Mouse (Mus musculus): ENCODE results near the gene Eif5a2. TPM values are rescaled to one million over a fixed set of nuclear protein-coding genes. Genes with fewer than 3 reads are reported as not detected.
"Not testable (repeated sequence)": the region's sequence is repeated elsewhere in the genome, so short reads cannot be mapped to it uniquely, and the experiment has no call there.

Eif5a2 gene
- 9.4 and 9.6 TPM in 2 replicates for polyA plus RNA-seq (2016; fragmentation: Nextera tagmentation; extraction: Ambion mirVana)

DNA sequence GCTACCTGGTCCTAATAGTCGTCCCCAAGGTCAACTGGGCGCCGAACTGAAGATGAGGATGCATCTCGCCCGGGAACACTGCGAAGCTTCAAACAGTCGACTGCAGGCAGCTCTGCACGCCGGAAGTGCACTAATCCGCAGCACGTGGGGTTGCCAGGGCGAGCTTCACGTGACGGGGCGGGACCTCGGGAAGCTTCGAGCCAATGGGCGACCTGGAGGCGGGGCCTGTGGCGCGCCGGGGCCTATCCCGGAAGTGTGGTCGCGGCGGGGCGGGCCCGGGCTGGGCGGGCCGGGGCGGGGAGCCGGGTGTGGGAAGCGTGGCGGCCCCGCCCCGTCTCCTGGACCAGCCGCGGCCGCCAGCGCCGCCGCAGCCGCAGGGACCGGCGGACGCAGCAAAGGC, at the start of gene Eif5a2:
Gene Eif5a2 (plus strand): TSS at position 283 of the 400 bp plus-strand sequence.
- H3K27ac ChIP-seq: peak within 1 kb of the TSS; percentile 61
- peaks cover 45% of the 10 kb centered on the region for H3K4me1 ChIP-seq
- H3K9me3 ChIP-seq (replicated peaks): no peaks in the 10 kb centered on the region
- peak within 1 kb of the TSS; percentile 98 for H3K4me2 ChIP-seq
- WGBS (ENCODE audit: insufficient replicate concordance): 2% methylated on average over 31 of the region's 46 CpGs
- no peaks in the 10 kb centered on the region for H3K27me3 ChIP-seq (replicated peaks)
- H3K4me3 ChIP-seq: peak within 1 kb of the TSS; percentile 84
- peak within 1 kb of the TSS; percentile 85 for H3K9ac ChIP-seq
- ATAC-seq: peak; percentile 94
- 0 out of 2 replicates have a peak, but pooled peaks cover 4% of the 10 kb centered on the region for H3K36me3 ChIP-seq

DNA sequence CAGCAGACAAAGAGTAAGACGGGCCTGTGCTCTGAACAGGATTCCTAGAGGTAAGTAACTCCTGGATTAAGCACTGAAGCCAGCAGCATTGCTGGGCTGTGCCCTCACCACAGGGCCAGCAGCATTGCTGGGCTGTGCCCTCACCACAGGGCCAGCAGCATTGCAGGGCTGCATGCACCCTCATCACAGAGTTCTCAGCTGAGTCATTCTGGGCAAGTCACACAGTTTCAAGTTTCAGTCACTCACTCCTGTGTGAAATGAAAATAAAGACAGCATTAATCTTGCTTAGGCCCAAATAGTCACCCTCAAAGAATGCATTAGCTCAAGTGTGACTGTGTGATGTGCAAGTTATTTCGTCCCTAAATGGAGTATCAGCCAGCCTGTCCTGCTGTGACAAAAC, 46.4 kb upstream of the Eif5a2 start:
- H3K4me2 ChIP-seq: no peak overlapping the region
- no peaks in the 10 kb centered on the region for H3K9me3 ChIP-seq (replicated peaks)
- no peaks in the 10 kb centered on the region for H3K4me1 ChIP-seq
- H3K36me3 ChIP-seq: no peaks in the 10 kb centered on the region
- no peak overlapping the region for H3K27ac ChIP-seq
- H3K4me3 ChIP-seq: no peak overlapping the region
- no peaks in the 10 kb centered on the region for H3K27me3 ChIP-seq (replicated peaks)
- ATAC-seq: no peak
- no peak overlapping the region for H3K9ac ChIP-seq
- 61% methylated on average over 2 of the region's 2 CpGs for WGBS (ENCODE audit: insufficient replicate concordance)

DNA sequence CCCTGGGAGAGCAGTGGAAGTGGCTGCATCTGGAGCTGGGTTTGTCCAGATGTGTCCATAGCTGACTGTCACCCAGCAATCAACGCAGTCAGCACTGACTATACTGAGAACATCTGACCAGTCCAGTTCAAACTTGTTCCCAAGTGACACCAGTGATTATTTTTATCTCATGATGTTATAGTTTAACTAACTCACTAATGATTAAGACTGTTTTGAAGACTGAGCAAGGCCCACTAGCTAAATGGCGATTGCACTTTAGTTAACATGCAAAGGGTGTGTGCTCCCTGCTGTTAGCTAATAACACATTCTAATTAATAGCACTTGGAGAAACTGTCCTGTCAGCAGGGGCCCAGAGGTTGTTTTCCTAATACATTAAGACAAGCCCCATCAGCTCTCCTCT, 44.1 kb upstream of the Eif5a2 start:
- no peak for ATAC-seq
- Histone ChIP-seq H3K27ac (no peak overlapping the region), H3K4me3 (no peak overlapping the region), H3K9ac (no peak overlapping the region), H3K27me3 (replicated peaks) (no peaks in the 10 kb centered on the region), H3K4me1 (no peaks in the 10 kb centered on the region), H3K36me3 (no peaks in the 10 kb centered on the region), H3K9me3 (replicated peaks) (no peaks in the 10 kb centered on the region), H3K4me2 (no peak overlapping the region)
- 63% methylated on average over 2 of the region's 2 CpGs for WGBS (ENCODE audit: insufficient replicate concordance)

DNA sequence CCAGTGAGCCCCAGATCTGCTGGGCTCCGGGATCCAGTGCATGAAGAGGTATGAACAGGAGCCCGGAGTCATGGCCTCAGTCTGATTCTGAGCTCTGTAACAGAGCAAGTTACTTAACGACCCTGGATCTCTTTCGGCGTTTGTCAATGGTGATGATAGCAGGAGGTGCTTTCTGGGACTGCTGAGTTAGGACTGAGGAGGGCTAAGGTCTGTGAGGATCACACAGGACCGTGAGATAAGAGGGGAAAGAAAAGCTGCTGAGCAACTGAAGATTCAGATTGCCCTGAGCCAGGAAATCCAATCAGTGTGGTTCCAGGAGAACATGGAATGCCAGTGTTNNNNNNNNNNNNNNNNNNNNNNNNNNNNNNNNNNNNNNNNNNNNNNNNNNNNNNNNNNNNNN, 40.7 kb upstream of the Eif5a2 start:
- WGBS (ENCODE audit: insufficient replicate concordance): 39% methylated on average over 6 of the region's 6 CpGs

DNA sequence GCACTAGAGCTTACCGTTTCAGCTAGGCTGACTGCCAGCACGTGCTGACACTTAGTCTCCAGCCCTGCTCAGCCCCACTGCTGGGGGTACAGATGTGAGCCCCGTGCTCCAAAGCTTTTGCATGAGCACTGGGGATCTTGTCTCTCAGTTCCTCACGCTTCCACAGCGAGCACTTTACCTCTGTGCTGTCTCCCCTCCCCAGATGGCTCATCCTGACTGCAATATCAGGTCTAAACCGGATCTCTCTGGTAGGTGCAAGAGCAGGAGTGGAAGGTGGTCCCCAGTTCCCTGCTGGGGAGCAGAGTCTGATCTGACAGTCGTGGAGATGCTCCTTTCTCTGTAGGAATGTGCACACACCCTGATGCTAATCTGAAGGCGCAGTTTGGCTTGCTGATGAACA, 37.8 kb upstream of the Eif5a2 start:
- Histone ChIP-seq H3K27ac (no peak overlapping the region), H3K27me3 (replicated peaks) (no peaks in the 10 kb centered on the region), H3K4me2 (no peak overlapping the region), H3K4me3 (no peak overlapping the region), H3K9ac (no peak overlapping the region), H3K36me3 (no peaks in the 10 kb centered on the region), H3K9me3 (replicated peaks) (no peaks in the 10 kb centered on the region), H3K4me1 (no peaks in the 10 kb centered on the region)
- 47% methylated on average over 8 of the region's 8 CpGs for WGBS (ENCODE audit: insufficient replicate concordance)
- no peak for ATAC-seq

More for the DNA sequence above, 40.7 kb upstream of the Eif5a2 start:
- no peak overlapping the region for H3K4me2 ChIP-seq
- no peak overlapping the region for H3K9ac ChIP-seq
- no peaks in the 10 kb centered on the region for H3K4me1 ChIP-seq
- H3K27me3 ChIP-seq (replicated peaks): no peaks in the 10 kb centered on the region
- H3K9me3 ChIP-seq (replicated peaks): no peaks in the 10 kb centered on the region
- H3K36me3 ChIP-seq: no peaks in the 10 kb centered on the region
- H3K4me3 ChIP-seq: no peak overlapping the region
- ATAC-seq: no peak
- no peak overlapping the region for H3K27ac ChIP-seq

DNA sequence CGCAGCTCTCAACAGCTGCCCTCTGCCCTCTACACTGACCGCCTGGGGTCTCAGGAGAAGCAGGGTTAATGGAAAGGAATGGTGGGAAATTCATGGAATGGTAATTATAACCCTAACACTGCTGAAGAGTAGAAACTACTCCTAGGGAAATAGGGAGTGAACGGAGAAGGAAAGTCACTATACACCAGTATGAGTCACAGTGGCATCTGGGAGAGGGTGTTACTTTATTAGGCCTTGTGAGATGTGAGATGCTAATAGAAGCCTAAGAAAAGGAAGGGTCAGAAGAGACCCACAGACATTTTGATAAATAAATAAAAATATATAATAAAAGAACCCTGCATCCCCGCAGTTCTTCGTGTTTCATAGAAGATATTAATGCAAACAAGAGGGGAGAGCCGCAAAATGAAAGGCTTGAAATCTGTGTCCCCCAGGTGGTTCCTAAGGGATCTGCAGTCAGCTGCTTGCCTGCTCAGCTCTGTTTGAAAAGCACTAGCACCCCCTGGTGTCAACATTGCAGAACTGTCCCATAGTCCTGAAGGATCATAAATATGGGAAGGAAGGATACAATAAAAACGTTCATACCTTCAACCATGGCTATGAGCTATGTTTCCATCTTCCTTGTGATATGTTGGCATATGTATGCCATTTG, 35.1 kb upstream of the Eif5a2 start:
- H3K9ac ChIP-seq: no peak overlapping the region
- H3K9me3 ChIP-seq (replicated peaks): no peaks in the 10 kb centered on the region
- H3K27ac ChIP-seq: no peak overlapping the region
- H3K27me3 ChIP-seq (replicated peaks): no peaks in the 10 kb centered on the region
- H3K4me3 ChIP-seq: no peak overlapping the region
- H3K4me1 ChIP-seq: no peaks in the 10 kb centered on the region
- 34% methylated on average over 7 of the region's 7 CpGs for WGBS (ENCODE audit: insufficient replicate concordance)
- peak; percentile 66; the same call in 1 of the 2 replicates for ATAC-seq
- H3K36me3 ChIP-seq: no peaks in the 10 kb centered on the region
- H3K4me2 ChIP-seq: no peak overlapping the region

DNA sequence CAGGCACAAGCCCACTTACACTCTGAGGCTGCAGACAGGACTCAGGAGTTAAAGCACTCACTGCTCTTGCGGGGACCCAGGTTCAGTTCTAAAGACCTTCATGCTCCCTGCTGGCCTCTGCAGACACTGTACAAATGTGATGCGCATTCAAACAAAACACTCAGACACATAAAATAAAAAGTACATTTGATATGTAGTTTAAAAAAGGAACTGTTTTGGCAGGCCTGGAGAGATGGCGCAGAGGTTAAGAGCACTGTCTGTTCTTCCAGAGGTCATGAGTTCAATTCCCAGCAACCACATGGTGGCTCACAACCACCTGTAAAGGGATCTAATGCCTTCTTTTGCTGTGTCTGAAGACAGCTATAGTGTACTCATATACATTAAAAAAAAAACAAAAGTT, 32.9 kb upstream of the Eif5a2 start:
- WGBS (ENCODE audit: insufficient replicate concordance): 91% methylated on average over 3 of the region's 3 CpGs
- H3K27me3 ChIP-seq (replicated peaks): no peaks in the 10 kb centered on the region
- H3K36me3 ChIP-seq: no peaks in the 10 kb centered on the region
- ATAC-seq: no peak
- H3K9me3 ChIP-seq (replicated peaks): no peaks in the 10 kb centered on the region
- no peak overlapping the region for H3K27ac ChIP-seq
- no peak overlapping the region for H3K4me3 ChIP-seq
- no peak overlapping the region for H3K9ac ChIP-seq
- H3K4me1 ChIP-seq: no peaks in the 10 kb centered on the region
- H3K4me2 ChIP-seq: no peak overlapping the region

DNA sequence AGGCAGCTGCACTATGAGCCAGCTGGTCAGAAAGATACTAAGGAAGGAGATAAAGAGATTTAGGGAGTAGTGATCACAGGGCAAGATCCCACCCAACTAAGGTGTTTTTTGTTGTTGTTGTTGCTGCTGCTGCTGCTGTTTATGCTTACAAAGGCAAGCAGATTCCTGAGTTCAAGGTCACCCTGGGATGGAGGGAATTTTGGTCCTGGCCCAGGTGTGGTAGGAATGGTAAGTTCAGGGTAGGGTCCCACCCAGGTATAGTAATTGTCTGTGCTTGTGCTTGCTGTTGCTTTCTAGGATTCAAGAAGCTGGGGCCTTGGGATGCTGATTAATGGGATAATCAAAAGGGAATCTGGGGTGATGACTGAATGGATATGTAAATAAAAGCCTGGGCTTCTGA, 32.1 kb upstream of the Eif5a2 start:
- ATAC-seq: no peak
- H3K27me3 ChIP-seq (replicated peaks): no peaks in the 10 kb centered on the region
- no peak overlapping the region for H3K9ac ChIP-seq
- no peaks in the 10 kb centered on the region for H3K36me3 ChIP-seq
- H3K27ac ChIP-seq: no peak overlapping the region
- no peaks in the 10 kb centered on the region for H3K9me3 ChIP-seq (replicated peaks)
- no peak overlapping the region for H3K4me2 ChIP-seq
- no peak overlapping the region for H3K4me3 ChIP-seq
- H3K4me1 ChIP-seq: no peaks in the 10 kb centered on the region

DNA sequence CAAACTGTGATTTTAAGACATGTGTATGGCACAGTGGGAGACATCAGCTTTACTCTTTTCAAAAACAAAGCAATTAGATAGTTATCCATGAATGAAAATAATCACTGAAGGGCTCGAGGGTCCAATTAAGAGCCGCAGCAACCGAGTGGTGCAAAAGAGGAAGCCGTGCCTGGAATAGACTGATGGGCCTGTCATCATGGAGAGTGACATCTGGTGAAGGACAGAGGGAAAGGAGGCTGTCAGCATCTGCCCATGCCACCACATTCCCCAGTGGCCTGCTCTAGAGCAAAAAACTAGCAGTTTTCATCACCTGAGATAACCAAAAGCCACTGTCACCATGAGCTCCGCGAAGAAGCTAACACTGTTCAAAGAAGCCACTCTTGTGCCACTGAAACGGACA, 25.6 kb upstream of the Eif5a2 start:
- Histone ChIP-seq H3K27me3 (replicated peaks) (no peaks in the 10 kb centered on the region), H3K9ac (no peak overlapping the region), H3K9me3 (replicated peaks) (no peaks in the 10 kb centered on the region), H3K4me2 (no peak overlapping the region), H3K4me3 (no peak overlapping the region), H3K4me1 (no peaks in the 10 kb centered on the region), H3K36me3 (no peaks in the 10 kb centered on the region), H3K27ac (no peak overlapping the region)
- 63% methylated on average over 7 of the region's 7 CpGs for WGBS (ENCODE audit: insufficient replicate concordance)
- ATAC-seq: no peak

DNA sequence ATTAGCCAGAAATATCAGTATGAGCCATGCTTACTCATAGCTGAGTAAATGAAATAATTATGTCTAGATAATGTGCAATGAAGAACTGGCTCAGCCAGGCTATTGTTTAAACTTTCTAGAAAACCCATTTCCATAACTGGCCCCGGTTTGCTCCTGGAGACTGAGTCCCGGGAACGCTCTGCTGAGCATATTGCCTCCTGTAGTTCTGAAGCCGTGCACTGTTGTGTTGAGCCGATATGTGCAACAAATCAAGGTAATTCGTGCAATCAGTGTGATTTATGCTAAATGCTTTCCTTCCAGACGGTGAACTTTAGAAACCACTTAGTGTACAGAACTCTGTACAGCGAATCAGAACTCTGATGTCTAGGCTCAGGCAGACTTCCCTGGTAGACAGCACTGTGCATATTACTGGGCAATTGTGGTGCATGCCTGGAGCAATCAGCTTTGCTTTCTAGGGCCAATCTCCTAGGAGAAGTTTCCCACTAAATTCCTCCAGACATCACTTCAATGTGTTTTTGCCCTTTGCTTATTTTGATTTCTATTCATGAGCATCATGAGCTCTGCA, 19.8 kb upstream of the Eif5a2 start:
- Histone ChIP-seq H3K4me1 (no peaks in the 10 kb centered on the region), H3K9me3 (replicated peaks) (no peaks in the 10 kb centered on the region), H3K4me3 (no peak overlapping the region), H3K9ac (no peak overlapping the region), H3K27me3 (replicated peaks) (no peaks in the 10 kb centered on the region), H3K27ac (no peak overlapping the region), H3K4me2 (no peak overlapping the region), H3K36me3 (no peaks in the 10 kb centered on the region)
- 72% methylated on average over 8 of the region's 8 CpGs for whole genome bisulfite sequencing (ENCODE audit: insufficient replicate concordance)
- ATAC-seq: no peak

DNA sequence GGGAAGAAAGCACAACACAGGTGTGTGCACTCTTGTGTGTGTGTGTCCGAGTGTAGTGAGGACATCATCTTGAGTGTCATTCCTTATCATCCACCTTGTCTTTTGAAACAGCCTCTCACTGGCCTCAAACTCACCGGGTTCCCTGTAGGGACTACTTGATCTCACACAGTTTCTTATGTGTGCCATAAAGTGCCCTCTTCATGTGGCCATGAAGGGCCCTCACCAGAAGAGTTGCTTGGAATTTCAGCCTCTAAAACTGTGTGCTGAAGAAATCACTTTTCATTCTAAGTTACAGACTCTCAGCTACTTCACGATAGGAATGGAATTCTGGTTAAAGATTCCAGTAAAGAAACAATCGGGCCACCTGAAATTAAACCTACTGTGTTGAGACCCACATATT, 14.1 kb upstream of the Eif5a2 start:
- Histone ChIP-seq H3K9ac (no peak overlapping the region), H3K4me1 (no peaks in the 10 kb centered on the region), H3K4me3 (no peak overlapping the region), H3K4me2 (no peak overlapping the region), H3K36me3 (no peaks in the 10 kb centered on the region), H3K27me3 (replicated peaks) (no peaks in the 10 kb centered on the region), H3K9me3 (replicated peaks) (no peaks in the 10 kb centered on the region), H3K27ac (no peak overlapping the region)
- WGBS (ENCODE audit: insufficient replicate concordance): 70% methylated on average over 4 of the region's 4 CpGs
- ATAC-seq: no peak

DNA sequence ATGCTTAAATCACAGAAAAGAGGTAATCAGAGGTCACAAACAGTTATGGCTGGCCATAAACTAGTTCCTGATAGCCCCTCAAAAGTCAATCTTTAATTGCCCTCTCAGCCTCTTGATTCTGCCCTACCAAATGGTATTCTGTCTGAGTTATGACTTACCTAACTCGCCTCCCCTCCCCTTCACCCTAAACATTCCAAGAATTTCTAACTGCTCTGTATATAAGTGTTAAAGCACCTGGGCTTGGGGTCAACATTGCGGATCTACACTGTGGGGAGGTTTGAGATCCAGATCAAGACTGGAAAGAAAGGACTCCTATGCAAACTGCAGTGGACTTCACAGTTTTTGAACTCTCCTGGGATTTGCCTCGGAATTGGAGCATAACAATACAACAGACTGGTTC, 12.9 kb upstream of the Eif5a2 start:
- H3K4me2 ChIP-seq: no peak overlapping the region
- no peak for ATAC-seq
- H3K36me3 ChIP-seq: no peaks in the 10 kb centered on the region
- H3K4me3 ChIP-seq: no peak overlapping the region
- H3K27ac ChIP-seq: no peak overlapping the region
- H3K27me3 ChIP-seq (replicated peaks): no peaks in the 10 kb centered on the region
- no peaks in the 10 kb centered on the region for H3K4me1 ChIP-seq
- H3K9me3 ChIP-seq (replicated peaks): no peaks in the 10 kb centered on the region
- H3K9ac ChIP-seq: no peak overlapping the region
- WGBS (ENCODE audit: insufficient replicate concordance): 65% methylated on average over 3 of the region's 3 CpGs

DNA sequence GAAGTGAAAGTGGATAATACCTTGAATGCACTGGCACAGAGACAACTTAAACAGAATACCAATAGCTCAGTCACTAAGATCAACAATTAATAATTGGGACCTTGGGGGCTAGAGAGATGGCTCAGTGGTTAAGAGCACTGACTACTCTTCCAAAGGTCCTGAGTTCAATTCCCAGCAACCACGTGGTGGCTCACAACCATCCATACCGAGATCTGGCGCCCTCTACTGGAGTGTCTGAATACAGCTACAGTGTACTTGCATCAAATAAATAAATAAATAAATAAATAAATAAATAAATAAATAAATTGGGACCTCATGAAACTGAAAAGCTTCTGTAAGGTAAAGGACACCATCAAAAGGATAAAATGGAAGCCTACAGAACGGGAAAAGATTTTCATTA, 8.2 kb upstream of the Eif5a2 start:
- not testable (repeated sequence) for H3K27me3 ChIP-seq (replicated peaks); ATAC-seq
- WGBS (ENCODE audit: insufficient replicate concordance): 46% methylated on average over 4 of the region's 4 CpGs

More for the DNA sequence above, 8.2 kb upstream of the Eif5a2 start:
- H3K36me3 ChIP-seq; H3K4me3 ChIP-seq; H3K9me3 ChIP-seq (replicated peaks); H3K4me2 ChIP-seq; H3K27ac ChIP-seq; H3K9ac ChIP-seq: not testable (repeated sequence)
- H3K4me1 ChIP-seq: peaks cover 33% of the 10 kb centered on the region

All from liver, embryonic 12.5 days (tissue).